Mouse (Mus musculus): ENCODE measurements around the gene Pcyt2. TPM values are rescaled to one million over a fixed set of nuclear protein-coding genes. Genes with fewer than 3 reads are reported as not detected.

Gene Pcyt2
- total and polyA plus RNA-seq, 2 experiments from 2014 or later: 69.6 to 76.7 TPM

- no peaks in the 10 kb centered on the region for H3K27me3 ChIP-seq (ENCODE audit: control insufficient read depth, insufficient read depth, low read length)
- H3K4me1 ChIP-seq (ENCODE audit: control insufficient read depth, insufficient read depth): peaks cover 31% of the 10 kb centered on the region
- H3K4me2 ChIP-seq (ENCODE audit: low read depth, low read length): peak overlapping the region; percentile 96
- H3K9me3 ChIP-seq (replicated peaks; ENCODE audit: control insufficient read depth, low read length): no peaks in the 10 kb centered on the region
- H3K27ac ChIP-seq (ENCODE audit: low read depth): no peak overlapping the region
- H3K9ac ChIP-seq (replicated peaks; ENCODE audit: low read depth, low read length): peak overlapping the region; percentile 94
- peaks cover 13% of the 10 kb centered on the region for H3K36me3 ChIP-seq (replicated peaks; ENCODE audit: control insufficient read depth, insufficient read depth, low read length)
- DNase-seq (ENCODE audit: low spot score) (no peak), ATAC-seq (ENCODE audit: insufficient read depth, low read depth) (no peak)
- 66% methylated on average over 4 of the region's 4 CpGs for WGBS
- H3K4me3 ChIP-seq (ENCODE audit: low read depth, low read length): peak overlapping the region; percentile 90
- TF ChIP-seq EP300 (IDR thresholded peaks at IDR 0.05; ENCODE audit: low read depth) (no peak), CTCF (IDR thresholded peaks at IDR 0.05; ENCODE audit: low read depth) (no peak)
Measured at GRCm38 (mm10) chr11:120631726-120632448, 14.2 kb upstream of the Pcyt2 start.

GRCm38 (mm10) chr11:120630881-120631725 is 13.4 kb upstream of the Pcyt2 start:
- no peak for DNase-seq (ENCODE audit: low spot score)
- ATAC-seq (ENCODE audit: insufficient read depth, low read depth): no peak
- TF ChIP-seq CTCF (IDR thresholded peaks at IDR 0.05; ENCODE audit: low read depth) (no peak), EP300 (IDR thresholded peaks at IDR 0.05; ENCODE audit: low read depth) (no peak)
- H3K4me2 ChIP-seq (ENCODE audit: low read depth, low read length): peak overlapping the region; percentile 96
- peak overlapping the region; percentile 42; the same call in 1 of the 2 replicates for H3K9ac ChIP-seq (replicated peaks; ENCODE audit: low read depth, low read length)
- peak overlapping the region; percentile 63 for H3K27ac ChIP-seq (ENCODE audit: low read depth)
- 29% methylated on average over 7 of the region's 7 CpGs for WGBS
- H3K36me3 ChIP-seq (replicated peaks; ENCODE audit: control insufficient read depth, insufficient read depth, low read length): peaks cover 13% of the 10 kb centered on the region
- no peak overlapping the region for H3K4me3 ChIP-seq (ENCODE audit: low read depth, low read length)
- no peaks in the 10 kb centered on the region for H3K27me3 ChIP-seq (ENCODE audit: control insufficient read depth, insufficient read depth, low read length)
- no peaks in the 10 kb centered on the region for H3K9me3 ChIP-seq (replicated peaks; ENCODE audit: control insufficient read depth, low read length)
- peaks cover 31% of the 10 kb centered on the region for H3K4me1 ChIP-seq (ENCODE audit: control insufficient read depth, insufficient read depth)

- Histone ChIP-seq H3K27ac (ENCODE audit: low read depth) (peak overlapping the region; percentile 63), H3K9me3 (replicated peaks; ENCODE audit: control insufficient read depth, low read length) (no peaks in the 10 kb centered on the region), H3K4me1 (ENCODE audit: control insufficient read depth, insufficient read depth) (peaks cover 31% of the 10 kb centered on the region), H3K4me2 (ENCODE audit: low read depth, low read length) (peak overlapping the region; percentile 96), H3K36me3 (replicated peaks; ENCODE audit: control insufficient read depth, insufficient read depth, low read length) (peaks cover 13% of the 10 kb centered on the region), H3K27me3 (ENCODE audit: control insufficient read depth, insufficient read depth, low read length) (no peaks in the 10 kb centered on the region), H3K4me3 (ENCODE audit: low read depth, low read length) (peak overlapping the region; percentile 15; the same call in 1 of the 2 replicates), H3K9ac (replicated peaks; ENCODE audit: low read depth, low read length) (peak overlapping the region; percentile 42)
- TF ChIP-seq CTCF (IDR thresholded peaks at IDR 0.05; ENCODE audit: low read depth) (no peak), EP300 (IDR thresholded peaks at IDR 0.05; ENCODE audit: low read depth) (no peak)
- ATAC-seq (ENCODE audit: insufficient read depth, low read depth) (no peak), DNase-seq (ENCODE audit: low spot score) (no peak)
- 34% methylated on average over 5 of the region's 5 CpGs for WGBS
Measured at GRCm38 (mm10) chr11:120630401-120630871, 12.7 kb upstream of the Pcyt2 start.

DNA sequence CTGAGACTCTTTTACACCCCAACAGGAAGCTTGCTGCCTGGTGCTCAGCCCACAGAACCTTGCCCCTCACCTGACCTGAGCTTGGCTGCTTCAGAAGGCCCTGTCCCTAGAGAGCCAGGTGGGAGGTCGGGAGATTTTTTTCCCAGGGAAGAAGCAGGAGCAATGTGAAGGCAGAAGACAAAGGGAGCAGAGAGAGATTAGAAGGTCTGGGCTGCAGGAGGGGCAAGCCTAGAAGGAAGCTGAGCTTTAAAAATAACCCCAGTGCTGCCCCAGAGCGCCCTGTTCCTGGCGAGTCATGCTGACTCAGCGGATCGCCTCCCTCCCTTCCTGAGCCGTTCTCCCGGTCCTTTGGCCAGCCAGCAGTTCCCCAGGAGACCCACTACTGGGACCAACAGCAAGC is 12.2 kb upstream of the Pcyt2 start:
- Histone ChIP-seq H3K4me1 (ENCODE audit: control insufficient read depth, insufficient read depth) (peaks cover 31% of the 10 kb centered on the region), H3K36me3 (replicated peaks; ENCODE audit: control insufficient read depth, insufficient read depth, low read length) (peaks cover 13% of the 10 kb centered on the region), H3K4me2 (ENCODE audit: low read depth, low read length) (peak overlapping the region; percentile 96), H3K9me3 (replicated peaks; ENCODE audit: control insufficient read depth, low read length) (no peaks in the 10 kb centered on the region), H3K4me3 (ENCODE audit: low read depth, low read length) (peak overlapping the region; percentile 15; the same call in 1 of the 2 replicates), H3K27ac (ENCODE audit: low read depth) (peak overlapping the region; percentile 63), H3K9ac (replicated peaks; ENCODE audit: low read depth, low read length) (no peak overlapping the region), H3K27me3 (ENCODE audit: control insufficient read depth, insufficient read depth, low read length) (no peaks in the 10 kb centered on the region)
- TF ChIP-seq CTCF (IDR thresholded peaks at IDR 0.05; ENCODE audit: low read depth) (no peak), EP300 (IDR thresholded peaks at IDR 0.05; ENCODE audit: low read depth) (no peak)
- DNase-seq (ENCODE audit: low spot score): peak; percentile 52
- no peak for ATAC-seq (ENCODE audit: insufficient read depth, low read depth)
- 6% methylated on average over 7 of the region's 7 CpGs for WGBS

GRCm38 (mm10) chr11:120629341-120629730 is 11.6 kb upstream of the Pcyt2 start:
- peak overlapping the region; percentile 96; the same call in 1 of the 2 replicates for H3K4me2 ChIP-seq (ENCODE audit: low read depth, low read length)
- peak overlapping the region; percentile 63 for H3K27ac ChIP-seq (ENCODE audit: low read depth)
- H3K9ac ChIP-seq (replicated peaks; ENCODE audit: low read depth, low read length): no peak overlapping the region; the same call in 1 of the 2 replicates
- ATAC-seq (ENCODE audit: insufficient read depth, low read depth): no peak
- no peak for DNase-seq (ENCODE audit: low spot score)
- no peak for TF ChIP-seq CTCF (IDR thresholded peaks at IDR 0.05; ENCODE audit: low read depth)
- no peak for TF ChIP-seq EP300 (IDR thresholded peaks at IDR 0.05; ENCODE audit: low read depth)
- no peaks in the 10 kb centered on the region for H3K27me3 ChIP-seq (ENCODE audit: control insufficient read depth, insufficient read depth, low read length)
- H3K4me3 ChIP-seq (ENCODE audit: low read depth, low read length): 0 out of 2 replicates have a peak overlapping the region, but pooled peaks have one; percentile 6
- H3K4me1 ChIP-seq (ENCODE audit: control insufficient read depth, insufficient read depth): peaks cover 31% of the 10 kb centered on the region
- H3K9me3 ChIP-seq (replicated peaks; ENCODE audit: control insufficient read depth, low read length): no peaks in the 10 kb centered on the region
- WGBS: 75% methylated on average over 23 of the region's 23 CpGs
- H3K36me3 ChIP-seq (replicated peaks; ENCODE audit: control insufficient read depth, insufficient read depth, low read length): peaks cover 13% of the 10 kb centered on the region
